Mouse (Mus musculus) forebrain, embryonic 16.5 days (tissue): Measurements from ENCODE around the gene Galnt2. TPM values are rescaled to one million over a fixed set of nuclear protein-coding genes. Genes with fewer than 3 reads are reported as not detected.

Source experiments
- ATAC-seq: fragments of 200-750 bp; cut with Nextera tagmentation; 2 replicates; pipeline ENCODE4 v1.8.0; 2017; ENCODE audit warnings: mild to moderate bottlenecking, moderate library complexity
- H3K27ac ChIP-seq: fragments of 300-500 bp; sonication (generic); 2 replicates; pipeline ENCODE4 v1.5.1; 2014; ENCODE audit warnings: low read length, control low read depth
- H3K27me3 ChIP-seq: fragments of 300-500 bp; sonication (generic); replicated peaks from 2 replicates; pipeline ENCODE4 v1.6.1; 2014; ENCODE audit warnings: low read length; ENCODE audit not compliant: control insufficient read depth, insufficient read depth
- H3K36me3 ChIP-seq: fragments of 300-500 bp; sonication (generic); 2 replicates; pipeline ENCODE4 v1.6.1; 2014; ENCODE audit not compliant: control insufficient read depth, insufficient read depth
- H3K4me1 ChIP-seq: fragments of 300-500 bp; sonication (generic); replicated peaks from 2 replicates; pipeline ENCODE4 v1.6.1; 2014; ENCODE audit warnings: low read length; ENCODE audit not compliant: control insufficient read depth, insufficient read depth
- H3K4me2 ChIP-seq: fragments of 300-500 bp; sonication (generic); 2 replicates; pipeline ENCODE4 v1.6.1; 2014; ENCODE audit warnings: mild to moderate bottlenecking, low read length, control low read depth
- H3K4me3 ChIP-seq: fragments of 300-500 bp; sonication (generic); replicated peaks from 2 replicates; pipeline ENCODE4 v1.5.1; 2014; ENCODE audit warnings: mild to moderate bottlenecking, low read length, control low read depth
- H3K9ac ChIP-seq: fragments of 300-500 bp; sonication (generic); replicated peaks from 2 replicates; pipeline ENCODE4 v1.6.1; 2014; ENCODE audit warnings: low read depth, low read length, control low read depth
- H3K9me3 ChIP-seq: fragments of 300-500 bp; sonication (generic); 2 replicates; pipeline ENCODE4 v1.6.1; 2016; ENCODE audit warnings: low read length; ENCODE audit not compliant: control insufficient read depth
- WGBS: fragments of 180-500 bp; shearing (Covaris S2); extraction: QIAGEN DNeasy Blood & Tissue Kit; methylation state at CpG from one replicate; pipeline ENCODE4 v1.1.7; 2014; 5-methylcytosine and 5-hydroxymethylcytosine counted together
- polyA plus RNA-seq: library from polyadenylated mRNA; unstranded; fragments of >200 nt; fragmentation: Nextera tagmentation; extraction: Ambion mirVana; gene quantifications from 2 replicates; pipeline ENCODE4 v1.2.1, GENCODE M21; 2015

Gene Galnt2
- polyA plus RNA-seq, 1 experiment from 2014 or later = 47.8 TPM

DNA sequence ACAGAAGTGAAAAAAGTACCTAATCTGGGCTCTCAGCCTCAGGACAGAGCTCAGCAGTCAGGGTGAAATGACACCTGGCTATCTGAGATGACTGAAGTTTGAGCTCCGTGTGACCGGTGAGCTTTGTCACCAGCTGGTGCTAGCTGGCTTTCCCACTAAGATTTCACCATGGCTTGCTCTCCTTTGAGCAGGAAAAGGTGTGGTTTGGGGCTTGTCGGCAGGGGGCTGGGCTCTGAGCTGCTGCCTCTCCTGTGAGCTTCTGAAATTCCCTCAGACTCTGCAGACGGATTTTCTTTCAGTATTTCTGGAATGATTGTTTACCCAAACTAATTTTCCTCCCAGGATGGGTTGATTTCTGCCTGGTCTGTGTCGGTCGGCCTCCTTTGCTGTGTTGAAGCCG, 75.4 kb downstream of the Galnt2 start:
- 0 out of 2 replicates have a peak, but pooled peaks cover 6% of the 10 kb centered on the region for H3K4me1 ChIP-seq
- no peaks in the 10 kb centered on the region for H3K9me3 ChIP-seq
- no peak overlapping the region for H3K4me2 ChIP-seq
- no peak overlapping the region for H3K27ac ChIP-seq
- H3K27me3 ChIP-seq = no peaks in the 10 kb centered on the region
- no peaks in the 10 kb centered on the region for H3K36me3 ChIP-seq
- no peak for ATAC-seq
- H3K9ac ChIP-seq = no peak overlapping the region
- no peak overlapping the region for H3K4me3 ChIP-seq
- WGBS = 61% methylated on average over 7 of the region's 7 CpGs

DNA sequence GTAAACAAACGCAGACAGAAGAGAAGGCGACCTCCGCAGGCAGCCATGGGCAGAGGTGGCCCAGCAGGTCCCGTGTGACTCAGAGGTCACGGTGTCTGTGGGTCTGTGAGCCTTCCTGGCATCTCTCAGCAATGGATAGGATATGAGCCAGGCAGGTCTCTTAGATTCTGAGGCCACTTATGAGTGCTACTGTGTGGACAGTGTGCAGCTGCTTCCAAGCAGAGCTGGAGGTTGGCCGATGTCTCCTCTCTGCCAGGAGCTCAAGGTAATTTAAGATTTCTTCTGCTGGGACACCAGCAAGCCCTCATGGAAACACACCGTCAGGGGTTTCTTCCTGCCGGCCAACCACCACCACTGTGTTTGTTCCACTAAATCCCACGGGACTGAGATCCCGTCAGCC, 76.5 kb downstream of the Galnt2 start:
- Histone ChIP-seq H3K4me2 (no peak overlapping the region), H3K9ac (no peak overlapping the region), H3K4me3 (no peak overlapping the region), H3K9me3 (no peaks in the 10 kb centered on the region), H3K27me3 (no peaks in the 10 kb centered on the region), H3K27ac (no peak overlapping the region), H3K36me3 (no peaks in the 10 kb centered on the region), H3K4me1 (0 out of 2 replicates have a peak, but pooled peaks cover 6% of the 10 kb centered on the region)
- WGBS = 94% methylated on average over 10 of the region's 10 CpGs
- no peak for ATAC-seq

DNA sequence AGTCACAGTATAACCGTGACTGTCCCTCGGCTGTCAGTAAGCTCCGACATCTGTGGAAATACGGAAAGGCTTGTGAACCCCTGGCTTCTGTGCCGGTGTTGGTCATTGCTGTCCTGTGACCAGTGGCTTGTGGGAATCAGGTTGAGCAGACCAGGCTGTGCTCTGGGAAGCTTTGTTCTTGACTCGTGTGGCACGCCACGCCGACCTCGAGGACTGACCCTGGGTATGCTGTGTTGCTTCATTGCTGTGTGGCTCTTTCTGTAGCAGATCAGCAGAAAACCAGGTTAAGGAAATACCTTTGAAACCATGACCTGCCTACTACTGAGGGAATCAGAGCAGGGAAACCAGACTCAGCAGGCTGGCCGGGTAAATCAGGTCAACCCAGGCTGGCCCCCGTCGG, 79.3 kb downstream of the Galnt2 start:
- Histone ChIP-seq H3K27ac (no peak overlapping the region), H3K4me2 (no peak overlapping the region), H3K36me3 (no peaks in the 10 kb centered on the region), H3K27me3 (no peaks in the 10 kb centered on the region), H3K9me3 (no peaks in the 10 kb centered on the region), H3K4me3 (no peak overlapping the region), H3K9ac (no peak overlapping the region), H3K4me1 (peaks cover 17% of the 10 kb centered on the region)
- no peak for ATAC-seq
- 95% methylated on average over 13 of the region's 13 CpGs for WGBS

DNA sequence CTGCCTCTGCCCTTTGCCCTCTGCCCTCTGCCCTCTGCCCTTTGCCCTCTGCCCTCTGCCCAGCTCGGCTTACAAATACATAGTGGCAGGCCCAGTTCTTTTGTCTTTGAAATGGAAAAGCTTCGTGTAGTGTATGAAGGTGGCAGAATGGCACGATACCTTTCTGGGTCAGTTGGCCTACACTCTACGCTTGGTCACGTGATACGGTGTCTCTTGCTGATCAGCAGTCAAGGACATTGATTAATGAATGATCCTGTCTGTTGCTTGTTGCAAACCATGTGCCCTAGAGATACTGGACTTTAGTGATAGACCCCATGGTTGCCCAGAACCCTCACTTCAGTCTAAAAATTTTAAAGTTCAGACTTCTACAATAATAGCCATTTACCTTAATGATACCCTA, 79.9 kb downstream of the Galnt2 start:
- Histone ChIP-seq H3K27me3 (no peaks in the 10 kb centered on the region), H3K9me3 (no peaks in the 10 kb centered on the region), H3K4me2 (no peak overlapping the region), H3K36me3 (no peaks in the 10 kb centered on the region), H3K4me1 (peaks cover 19% of the 10 kb centered on the region), H3K9ac (no peak overlapping the region), H3K27ac (no peak overlapping the region), H3K4me3 (no peak overlapping the region)
- ATAC-seq = no peak
- WGBS = 91% methylated on average over 6 of the region's 6 CpGs

DNA sequence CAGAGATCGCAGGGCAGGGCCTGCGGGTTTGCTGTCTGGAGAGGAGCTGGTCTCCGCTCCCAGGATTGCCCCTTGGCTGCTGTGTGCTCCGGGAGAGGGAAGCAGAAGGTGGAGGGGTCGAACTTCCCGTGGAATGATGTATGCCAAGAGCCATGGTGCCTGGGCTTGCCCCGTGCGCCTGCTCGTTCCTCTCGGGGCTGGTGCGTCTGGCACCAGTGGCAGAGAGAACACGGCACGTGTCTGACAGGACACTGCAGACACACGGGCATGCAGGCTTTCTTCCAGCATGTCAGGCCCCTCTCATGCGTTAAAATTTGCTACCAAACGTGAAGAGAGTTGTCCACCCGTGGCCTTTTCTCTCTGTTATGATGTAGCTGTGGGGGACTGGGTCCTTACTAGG, 80.5 kb downstream of the Galnt2 start:
- no peaks in the 10 kb centered on the region for H3K9me3 ChIP-seq
- H3K9ac ChIP-seq = no peak overlapping the region
- no peak for ATAC-seq
- peaks cover 22% of the 10 kb centered on the region for H3K4me1 ChIP-seq
- no peak overlapping the region for H3K4me2 ChIP-seq
- no peak overlapping the region for H3K4me3 ChIP-seq
- no peaks in the 10 kb centered on the region for H3K27me3 ChIP-seq
- H3K36me3 ChIP-seq = no peaks in the 10 kb centered on the region
- H3K27ac ChIP-seq = no peak overlapping the region
- 89% methylated on average over 17 of the region's 17 CpGs for WGBS

DNA sequence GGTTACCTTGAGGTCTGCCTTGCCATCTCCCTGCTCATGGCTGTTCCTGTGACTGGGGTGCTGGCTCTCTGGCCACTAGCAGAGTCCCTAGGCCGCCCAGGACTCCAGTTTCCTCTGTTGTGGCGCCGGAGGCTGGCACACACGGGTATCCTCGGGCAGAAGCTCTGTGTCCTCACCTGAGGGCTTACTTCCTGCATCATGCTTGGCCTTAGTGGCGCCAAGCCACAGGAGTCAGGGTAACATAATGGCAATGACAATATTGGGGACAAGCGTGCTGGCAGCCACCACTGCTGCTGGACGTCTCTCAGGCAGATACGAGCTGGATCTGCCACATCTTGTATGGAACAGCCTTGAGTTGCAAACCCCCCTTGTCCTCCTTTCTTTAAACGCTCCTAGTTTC, 81.0 kb downstream of the Galnt2 start:
- H3K4me3 ChIP-seq = no peak overlapping the region
- no peak overlapping the region for H3K4me2 ChIP-seq
- H3K27ac ChIP-seq = no peak overlapping the region
- WGBS = 90% methylated on average over 10 of the region's 10 CpGs
- no peaks in the 10 kb centered on the region for H3K9me3 ChIP-seq
- ATAC-seq = no peak
- no peaks in the 10 kb centered on the region for H3K27me3 ChIP-seq
- no peaks in the 10 kb centered on the region for H3K36me3 ChIP-seq
- H3K9ac ChIP-seq = no peak overlapping the region
- peaks cover 24% of the 10 kb centered on the region for H3K4me1 ChIP-seq

DNA sequence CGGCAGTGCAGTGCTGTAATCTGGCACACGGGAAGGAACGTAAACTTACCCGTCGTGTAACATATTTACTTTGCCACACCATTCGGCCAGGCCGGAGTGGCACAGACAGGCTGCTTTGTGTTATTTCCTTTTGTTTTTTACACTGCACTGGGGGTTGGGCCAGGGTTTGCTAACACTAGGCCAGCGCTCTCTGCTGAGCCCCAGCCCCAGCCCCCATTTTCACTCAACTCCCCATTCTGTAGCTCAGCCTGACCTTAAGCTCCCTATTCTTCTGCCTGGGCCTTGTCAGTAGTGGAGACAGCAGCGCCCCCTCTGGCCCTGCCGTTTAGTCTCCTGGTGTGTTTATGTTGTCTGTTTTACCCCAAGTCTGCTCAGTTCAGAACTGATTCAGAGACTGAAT, 83.6 kb downstream of the Galnt2 start:
- Histone ChIP-seq H3K27ac (peak overlapping the region; percentile 19; the same call in 1 of the 2 replicates), H3K27me3 (no peaks in the 10 kb centered on the region), H3K9ac (no peak overlapping the region; the same call in 1 of the 2 replicates), H3K36me3 (no peaks in the 10 kb centered on the region), H3K4me2 (no peak overlapping the region), H3K4me3 (no peak overlapping the region), H3K9me3 (no peaks in the 10 kb centered on the region), H3K4me1 (peaks cover 36% of the 10 kb centered on the region)
- ATAC-seq = peak; percentile 58
- 6% methylated on average over 10 of the region's 10 CpGs for WGBS

DNA sequence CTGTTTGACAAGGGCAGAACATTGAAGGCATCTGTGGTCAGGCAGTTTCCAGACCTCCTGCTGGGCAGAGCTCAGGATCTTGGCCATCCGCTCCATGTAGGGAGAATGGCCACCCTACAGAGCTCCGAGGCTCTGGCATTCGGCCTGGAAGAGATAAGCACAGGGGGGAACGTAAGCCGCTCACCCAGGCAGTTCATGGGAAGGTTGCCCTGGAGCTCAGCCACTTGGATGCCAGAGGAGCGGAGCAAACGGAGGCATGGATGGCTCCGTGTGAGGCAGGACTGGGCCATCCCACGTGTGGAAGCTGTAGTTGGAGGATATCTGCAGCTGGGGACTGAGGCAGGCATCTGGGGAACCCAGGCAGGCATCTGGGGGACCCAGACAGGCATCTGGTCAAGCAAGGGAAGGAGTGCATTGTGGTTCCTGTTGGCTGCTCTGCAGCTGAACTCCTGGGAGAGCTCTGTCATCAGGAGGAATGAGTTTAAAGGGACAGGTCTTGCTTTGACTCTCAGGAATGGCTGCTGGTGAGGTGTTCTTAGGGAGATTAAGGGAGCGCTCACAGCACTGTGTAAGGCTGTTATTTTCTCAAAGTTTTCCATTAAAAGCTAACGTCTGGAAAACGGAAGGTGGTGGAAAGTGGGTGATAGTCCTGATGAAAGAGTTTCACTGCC, 85.4 kb downstream of the Galnt2 start:
- no peak for ATAC-seq
- H3K36me3 ChIP-seq = no peaks in the 10 kb centered on the region
- H3K27me3 ChIP-seq = no peaks in the 10 kb centered on the region
- H3K4me2 ChIP-seq = no peak overlapping the region
- peaks cover 46% of the 10 kb centered on the region for H3K4me1 ChIP-seq
- no peaks in the 10 kb centered on the region for H3K9me3 ChIP-seq
- WGBS = 53% methylated on average over 12 of the region's 12 CpGs
- H3K27ac ChIP-seq = no peak overlapping the region
- H3K4me3 ChIP-seq = no peak overlapping the region
- H3K9ac ChIP-seq = no peak overlapping the region

DNA sequence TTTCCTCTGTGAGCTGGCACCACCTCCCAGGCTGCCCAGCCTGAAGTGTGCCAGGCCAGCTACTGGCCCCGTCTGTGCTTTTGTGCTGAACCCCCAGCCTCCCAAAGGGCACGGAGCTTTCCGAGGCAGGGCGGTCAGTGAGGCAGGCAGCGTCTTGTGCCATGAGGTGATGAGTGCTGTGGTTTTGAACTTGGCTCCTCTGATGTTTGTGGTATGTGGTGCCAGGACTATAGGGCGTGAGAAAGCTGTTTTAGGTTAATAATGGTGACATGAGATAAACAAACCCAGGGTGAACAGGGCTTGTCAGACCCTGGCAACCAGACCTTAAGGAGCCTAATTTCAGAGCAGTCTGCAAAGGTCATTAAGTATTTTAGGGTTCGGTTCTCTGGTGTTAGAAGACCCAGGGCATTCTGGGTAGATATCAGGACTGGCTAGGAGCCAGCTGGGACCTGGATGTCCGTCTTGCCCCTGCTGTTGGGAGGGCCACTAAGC, 86.0 kb downstream of the Galnt2 start:
- H3K27ac ChIP-seq = no peak overlapping the region
- 53% methylated on average over 8 of the region's 8 CpGs for WGBS
- peaks cover 52% of the 10 kb centered on the region for H3K4me1 ChIP-seq

DNA sequence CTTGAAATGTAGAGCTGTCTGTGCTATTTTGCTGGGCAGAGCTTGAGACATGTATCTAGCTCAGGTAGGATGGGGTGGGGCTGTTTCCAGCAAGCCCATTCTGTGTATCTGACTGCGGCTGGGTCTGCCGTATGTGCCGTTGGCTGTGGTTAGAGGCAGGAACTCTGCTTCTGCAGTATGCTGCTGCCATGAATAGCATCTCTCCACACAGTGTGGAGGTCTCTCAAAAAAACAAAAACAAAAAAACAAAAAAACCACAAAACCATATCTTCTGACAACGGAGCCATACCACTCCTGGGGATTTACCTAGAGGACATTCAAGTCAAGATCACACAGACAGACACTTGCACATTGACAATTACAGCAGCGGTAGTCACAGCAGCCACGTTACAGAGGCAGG, 86.6 kb downstream of the Galnt2 start:
- 76% methylated on average over 6 of the region's 6 CpGs for WGBS
- no peaks in the 10 kb centered on the region for H3K36me3 ChIP-seq
- H3K27me3 ChIP-seq = no peaks in the 10 kb centered on the region
- H3K9ac ChIP-seq = no peak overlapping the region
- H3K4me2 ChIP-seq = no peak overlapping the region
- H3K9me3 ChIP-seq = no peaks in the 10 kb centered on the region
- no peak for ATAC-seq
- H3K4me1 ChIP-seq = peaks cover 56% of the 10 kb centered on the region
- H3K27ac ChIP-seq = no peak overlapping the region
- H3K4me3 ChIP-seq = no peak overlapping the region

More for the DNA sequence above, 86.0 kb downstream of the Galnt2 start:
- H3K4me3 ChIP-seq = no peak overlapping the region
- H3K27me3 ChIP-seq = no peaks in the 10 kb centered on the region
- no peak overlapping the region for H3K4me2 ChIP-seq
- no peak for ATAC-seq
- no peak overlapping the region for H3K9ac ChIP-seq
- no peaks in the 10 kb centered on the region for H3K9me3 ChIP-seq
- no peaks in the 10 kb centered on the region for H3K36me3 ChIP-seq
